Mouse (Mus musculus) stomach, embryonic 16.5 days (tissue): ENCODE measurements at regions not wholly inside any gene's neighbourhood (a gene's known extent, or its start where the extent isn't known, plus 50 kb on each side); places are given as distances from the start of the nearest gene placed in this dataset.
A peak's percentile ranks its signal among the peaks of the same experiment; 100 is the strongest.

Experiments
- ATAC-seq: fragments of 200-750 bp; cut with Nextera tagmentation; 2 replicates; pipeline ENCODE4 v1.8.0; 2017; ENCODE audit warnings: moderate number of reproducible peaks, moderate TSS enrichment; ENCODE audit not compliant: insufficient read depth, low FRiP score
- H3K27ac ChIP-seq: fragments of 300-500 bp; sonication (generic); 2 replicates; pipeline ENCODE4 v1.5.1; 2014; ENCODE audit warnings: low read length
- H3K27me3 ChIP-seq: fragments of 300-500 bp; sonication (generic); 2 replicates; pipeline ENCODE4 v1.6.1; 2014; ENCODE audit warnings: low read length, control low read depth, mixed read lengths; ENCODE audit not compliant: control insufficient read depth, insufficient read depth
- H3K36me3 ChIP-seq: fragments of 300-500 bp; sonication (generic); 2 replicates; pipeline ENCODE4 v1.6.1; 2014; ENCODE audit warnings: low read length; ENCODE audit not compliant: control insufficient read depth, insufficient read depth
- H3K4me1 ChIP-seq: fragments of 300-500 bp; sonication (generic); 2 replicates; pipeline ENCODE4 v1.6.1; 2014; ENCODE audit warnings: low read length, control low read depth, mixed read lengths; ENCODE audit not compliant: control insufficient read depth, insufficient read depth
- H3K4me2 ChIP-seq: fragments of 300-500 bp; sonication (generic); 2 replicates; pipeline ENCODE4 v1.6.1; 2014; ENCODE audit warnings: low read depth, low read length, mixed read lengths
- H3K4me3 ChIP-seq: fragments of 300-500 bp; sonication (generic); replicated peaks from 2 replicates; pipeline ENCODE4 v1.5.1; 2014; ENCODE audit warnings: mild to moderate bottlenecking, low read length
- H3K9ac ChIP-seq: fragments of 300-500 bp; sonication (generic); 2 replicates; pipeline ENCODE4 v1.6.1; 2014; ENCODE audit warnings: low read length
- H3K9me3 ChIP-seq: fragments of 300-500 bp; sonication (generic); replicated peaks from 2 replicates; pipeline ENCODE4 v1.6.1; 2016; ENCODE audit warnings: low read length, control low read depth; ENCODE audit not compliant: control insufficient read depth
- WGBS: fragments of 180-500 bp; shearing (Covaris S2); extraction: QIAGEN DNeasy Blood & Tissue Kit; methylation state at CpG from one replicate; pipeline ENCODE4 v1.1.7; 2014; 5-methylcytosine and 5-hydroxymethylcytosine counted together

GRCm38 (mm10) chr1:97555565-97555955, 106.3 kb downstream of the D1Ertd622e start:
- ATAC-seq, result no peak
- no peaks in the 10 kb centered on the region for H3K36me3 ChIP-seq
- H3K4me2 ChIP-seq, result no peak overlapping the region
- no peak overlapping the region for H3K9ac ChIP-seq
- no peaks in the 10 kb centered on the region for H3K4me1 ChIP-seq
- WGBS, result 86% methylated on average over 1 of the region's 1 CpGs
- no peak overlapping the region for H3K4me3 ChIP-seq
- H3K27me3 ChIP-seq, result no peaks in the 10 kb centered on the region
- H3K9me3 ChIP-seq, result no peaks in the 10 kb centered on the region
- H3K27ac ChIP-seq, result no peak overlapping the region

- Histone ChIP-seq H3K36me3 (no peaks in the 10 kb centered on the region), H3K27me3 (no peaks in the 10 kb centered on the region), H3K9me3 (no peaks in the 10 kb centered on the region), H3K4me2 (no peak overlapping the region), H3K9ac (no peak overlapping the region), H3K4me3 (no peak overlapping the region), H3K27ac (no peak overlapping the region), H3K4me1 (no peaks in the 10 kb centered on the region)
- peak; percentile 44; the same call in 1 of the 2 replicates for ATAC-seq
- 61% methylated on average over 6 of the region's 6 CpGs for WGBS
These were observed 106.8 kb downstream of the D1Ertd622e start for GRCm38 (mm10) chr1:97554936-97555564.

- Histone ChIP-seq H3K4me2 (no peak overlapping the region), H3K27me3 (no peaks in the 10 kb centered on the region), H3K4me1 (no peaks in the 10 kb centered on the region), H3K4me3 (no peak overlapping the region), H3K9me3 (no peaks in the 10 kb centered on the region), H3K27ac (no peak overlapping the region), H3K36me3 (no peaks in the 10 kb centered on the region), H3K9ac (no peak overlapping the region)
- no peak for ATAC-seq
- WGBS, result 81% methylated on average over 8 of the region's 8 CpGs
These were observed 108.1 kb downstream of the D1Ertd622e start for GRCm38 (mm10) chr1:97553485-97554474.

GRCm38 (mm10) chr1:97552886-97553285, 109.0 kb downstream of the D1Ertd622e start:
- Histone ChIP-seq H3K36me3 (no peaks in the 10 kb centered on the region), H3K27ac (no peak overlapping the region), H3K4me2 (no peak overlapping the region), H3K4me3 (no peak overlapping the region), H3K9me3 (no peaks in the 10 kb centered on the region), H3K4me1 (no peaks in the 10 kb centered on the region), H3K27me3 (no peaks in the 10 kb centered on the region), H3K9ac (no peak overlapping the region)
- ATAC-seq, result no peak
- 73% methylated on average over 2 of the region's 2 CpGs for WGBS

GRCm38 (mm10) chr1:97541162-97541493, 120.7 kb downstream of the D1Ertd622e start:
- Histone ChIP-seq H3K27ac (no peak overlapping the region), H3K4me1 (no peaks in the 10 kb centered on the region), H3K9ac (no peak overlapping the region), H3K4me2 (no peak overlapping the region), H3K36me3 (no peaks in the 10 kb centered on the region), H3K27me3 (no peaks in the 10 kb centered on the region), H3K9me3 (no peaks in the 10 kb centered on the region), H3K4me3 (no peak overlapping the region)
- ATAC-seq, result no peak

GRCm38 (mm10) chr1:97540291-97541161, 121.3 kb downstream of the D1Ertd622e start:
- WGBS, result 50% methylated on average over 16 of the region's 16 CpGs
- H3K4me3 ChIP-seq, result no peak overlapping the region
- no peaks in the 10 kb centered on the region for H3K4me1 ChIP-seq

GRCm38 (mm10) chr1:97496915-97497314, 165.0 kb downstream of the D1Ertd622e start:
- ATAC-seq, result no peak
- H3K9ac ChIP-seq, result no peak overlapping the region
- H3K4me3 ChIP-seq, result no peak overlapping the region
- H3K27ac ChIP-seq, result no peak overlapping the region
- H3K4me2 ChIP-seq, result no peak overlapping the region
- H3K27me3 ChIP-seq, result no peaks in the 10 kb centered on the region
- H3K9me3 ChIP-seq, result no peaks in the 10 kb centered on the region
- H3K36me3 ChIP-seq, result no peaks in the 10 kb centered on the region
- no peaks in the 10 kb centered on the region for H3K4me1 ChIP-seq
- WGBS, result 71% methylated on average over 1 of the region's 1 CpGs

More at GRCm38 (mm10) chr1:97540291-97541161, 121.3 kb downstream of the D1Ertd622e start:
- H3K36me3 ChIP-seq, result no peaks in the 10 kb centered on the region
- ATAC-seq, result no peak
- no peak overlapping the region for H3K27ac ChIP-seq
- H3K4me2 ChIP-seq, result no peak overlapping the region
- H3K9ac ChIP-seq, result no peak overlapping the region
- no peaks in the 10 kb centered on the region for H3K27me3 ChIP-seq
- H3K9me3 ChIP-seq, result no peaks in the 10 kb centered on the region

- no peak overlapping the region for H3K27ac ChIP-seq
- 48% methylated on average over 2 of the region's 2 CpGs for WGBS
- H3K4me1 ChIP-seq, result no peaks in the 10 kb centered on the region
- no peak for ATAC-seq
- no peak overlapping the region for H3K9ac ChIP-seq
- H3K9me3 ChIP-seq, result no peaks in the 10 kb centered on the region
- no peaks in the 10 kb centered on the region for H3K36me3 ChIP-seq
- H3K4me2 ChIP-seq, result no peak overlapping the region
- H3K4me3 ChIP-seq, result no peak overlapping the region
- H3K27me3 ChIP-seq, result no peaks in the 10 kb centered on the region
These were observed 182.0 kb downstream of the D1Ertd622e start for GRCm38 (mm10) chr1:97479921-97480320.
